Mouse (Mus musculus): ENCODE measurements around the gene Ppp1r12b. TPM values are rescaled to one million over a fixed set of nuclear protein-coding genes. Genes with fewer than 3 reads are reported as not detected.

Gene Ppp1r12b
- polyA plus RNA-seq, 1 experiment from 2014 or later: 35.9 TPM

GRCm38 (mm10) chr1:134994739-134995138 is 39.0 kb upstream of the Ppp1r12b start:
- no peak overlapping the region for H3K9ac ChIP-seq (ENCODE audit: low read length)
- no peak for ATAC-seq (ENCODE audit: insufficient number of reproducible peaks, insufficient read depth, low FRiP score, low read depth)
- H3K36me3 ChIP-seq (ENCODE audit: control insufficient read depth, insufficient read depth, low read length): no peaks in the 10 kb centered on the region
- peaks cover 15% of the 10 kb centered on the region for H3K27me3 ChIP-seq (ENCODE audit: control insufficient read depth, insufficient read depth, low read length)
- H3K9me3 ChIP-seq (ENCODE audit: control insufficient read depth, low read length): no peaks in the 10 kb centered on the region
- H3K4me2 ChIP-seq (ENCODE audit: low read length): no peak overlapping the region
- 77% methylated on average over 3 of the region's 3 CpGs for WGBS
- no peak overlapping the region for H3K4me3 ChIP-seq (ENCODE audit: control insufficient read depth in 1 of 2, insufficient read depth in 1 of 2, low read depth in 1 of 2, low read length in 2 of 2)
- no peak overlapping the region for H3K27ac ChIP-seq (replicated peaks in 1 of 2; ENCODE audit: control insufficient read depth in 1 of 2, insufficient read depth in 1 of 2, low read depth in 2 of 2, low read length in 2 of 2)
- H3K4me1 ChIP-seq (ENCODE audit: control insufficient read depth in 2 of 2, insufficient read depth in 2 of 2, low read length in 2 of 2): peaks cover 3 to 4% of the 10 kb centered on the region in 2 experiments; a peak in 3 of 4 replicates

DNA sequence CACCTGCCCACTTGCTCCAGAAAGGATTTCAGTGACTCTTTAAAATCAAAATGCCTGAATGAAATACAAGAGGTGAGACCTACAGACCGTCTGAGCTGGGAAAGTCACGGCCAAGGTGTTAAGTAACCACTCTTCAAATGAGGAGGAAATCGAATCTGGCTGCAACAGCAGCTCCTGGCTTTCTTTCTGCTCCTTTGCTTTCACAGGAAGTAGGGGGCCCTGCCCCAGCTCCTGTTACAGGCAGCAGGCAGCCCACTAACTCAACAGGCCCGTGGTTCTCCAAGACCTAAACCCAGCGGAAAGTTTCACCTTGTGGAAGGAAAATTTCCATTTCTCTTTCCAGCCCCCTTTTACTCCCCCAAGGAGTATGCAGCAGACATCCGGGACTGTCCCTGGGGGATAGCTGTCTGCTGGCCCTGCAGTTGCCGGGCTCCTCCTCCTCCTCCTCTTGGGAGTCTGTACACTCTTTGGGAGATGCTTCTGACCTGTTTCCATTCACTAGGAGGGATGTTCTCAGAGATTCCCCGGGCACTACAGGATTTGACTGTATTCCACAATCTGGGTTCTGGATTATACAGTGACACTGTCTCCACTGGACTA is 36.4 kb upstream of the Ppp1r12b start:
- 29% methylated on average over 8 of the region's 8 CpGs for WGBS
- Histone ChIP-seq H3K36me3 (ENCODE audit: control insufficient read depth, insufficient read depth, low read length) (no peaks in the 10 kb centered on the region), H3K9me3 (ENCODE audit: control insufficient read depth, low read length) (no peaks in the 10 kb centered on the region), H3K27ac (replicated peaks in 1 of 2; ENCODE audit: control insufficient read depth in 1 of 2, insufficient read depth in 1 of 2, low read depth in 2 of 2, low read length in 2 of 2) (no peak overlapping the region), H3K4me3 (ENCODE audit: control insufficient read depth in 1 of 2, insufficient read depth in 1 of 2, low read depth in 1 of 2, low read length in 2 of 2) (no peak overlapping the region), H3K9ac (ENCODE audit: low read length) (0 out of 2 replicates have a peak overlapping the region, but pooled peaks have one; percentile 11), H3K4me2 (ENCODE audit: low read length) (no peak overlapping the region), H3K4me1 (ENCODE audit: control insufficient read depth in 2 of 2, insufficient read depth in 2 of 2, low read length in 2 of 2) (peaks cover 8 to 12% of the 10 kb centered on the region in 2 experiments; a peak in 3 of 4 replicates), H3K27me3 (ENCODE audit: control insufficient read depth, insufficient read depth, low read length) (peaks cover 18% of the 10 kb centered on the region)
- no peak for ATAC-seq (ENCODE audit: insufficient number of reproducible peaks, insufficient read depth, low FRiP score, low read depth)

GRCm38 (mm10) chr1:134989372-134989771 is 33.6 kb upstream of the Ppp1r12b start:
- no peaks in the 10 kb centered on the region for H3K9me3 ChIP-seq (ENCODE audit: control insufficient read depth, low read length)
- WGBS: 8% methylated on average over 7 of the region's 7 CpGs
- ATAC-seq (ENCODE audit: insufficient number of reproducible peaks, insufficient read depth, low FRiP score, low read depth): no peak
- H3K4me1 ChIP-seq (ENCODE audit: control insufficient read depth in 2 of 2, insufficient read depth in 2 of 2, low read length in 2 of 2): peaks cover 8 to 13% of the 10 kb centered on the region in 2 experiments; a peak in 3 of 4 replicates
- no peak overlapping the region for H3K9ac ChIP-seq (ENCODE audit: low read length)
- H3K4me3 ChIP-seq (ENCODE audit: control insufficient read depth in 1 of 2, insufficient read depth in 1 of 2, low read depth in 1 of 2, low read length in 2 of 2): no peak overlapping the region
- H3K36me3 ChIP-seq (ENCODE audit: control insufficient read depth, insufficient read depth, low read length): no peaks in the 10 kb centered on the region
- H3K27me3 ChIP-seq (ENCODE audit: control insufficient read depth, insufficient read depth, low read length): peaks cover 18% of the 10 kb centered on the region
- no peak overlapping the region for H3K27ac ChIP-seq (replicated peaks in 1 of 2; ENCODE audit: control insufficient read depth in 1 of 2, insufficient read depth in 1 of 2, low read depth in 2 of 2, low read length in 2 of 2)
- H3K4me2 ChIP-seq (ENCODE audit: low read length): no peak overlapping the region

DNA sequence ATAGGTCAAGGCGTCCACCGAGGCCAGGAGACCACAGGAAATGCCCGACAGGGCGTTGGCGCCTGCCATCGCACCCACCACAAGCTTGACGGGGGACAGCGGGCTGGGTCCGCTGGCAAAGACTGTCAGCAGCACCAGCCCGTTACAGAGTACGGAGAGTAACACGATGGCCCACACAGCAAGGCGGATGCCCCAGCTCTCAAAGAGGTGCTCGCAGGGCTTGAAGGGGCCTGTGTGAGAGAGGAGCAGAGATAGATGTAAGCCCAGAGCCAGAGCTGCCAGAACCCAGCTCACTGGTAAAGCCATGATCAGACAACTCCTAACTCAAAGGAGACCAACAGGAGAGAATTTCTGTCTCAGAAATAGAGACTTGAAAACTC is 32.2 kb upstream of the Ppp1r12b start:
- Histone ChIP-seq H3K9ac (ENCODE audit: low read length) (peak overlapping the region; percentile 62), H3K4me1 (ENCODE audit: control insufficient read depth in 2 of 2, insufficient read depth in 2 of 2, low read length in 2 of 2) (peaks cover 8 to 13% of the 10 kb centered on the region in 2 experiments; a peak in 3 of 4 replicates), H3K27me3 (ENCODE audit: control insufficient read depth, insufficient read depth, low read length) (peaks cover 18% of the 10 kb centered on the region), H3K4me2 (ENCODE audit: low read length) (peak overlapping the region; percentile 82), H3K9me3 (ENCODE audit: control insufficient read depth, low read length) (no peaks in the 10 kb centered on the region), H3K4me3 (ENCODE audit: control insufficient read depth in 1 of 2, insufficient read depth in 1 of 2, low read depth in 1 of 2, low read length in 2 of 2) (peak overlapping the region; percentile 42 to 48), H3K27ac (replicated peaks in 1 of 2; ENCODE audit: control insufficient read depth in 1 of 2, insufficient read depth in 1 of 2, low read depth in 2 of 2, low read length in 2 of 2) (no peak overlapping the region), H3K36me3 (ENCODE audit: control insufficient read depth, insufficient read depth, low read length) (no peaks in the 10 kb centered on the region)
- ATAC-seq (ENCODE audit: insufficient number of reproducible peaks, insufficient read depth, low FRiP score, low read depth): no peak
- 7% methylated on average over 14 of the region's 14 CpGs for WGBS

GRCm38 (mm10) chr1:134987173-134987961 is 31.6 kb upstream of the Ppp1r12b start:
- ATAC-seq (ENCODE audit: insufficient number of reproducible peaks, insufficient read depth, low FRiP score, low read depth): peak; percentile 55

GRCm38 (mm10) chr1:134972920-134973319 is 17.2 kb upstream of the Ppp1r12b start:
- H3K4me1 ChIP-seq (ENCODE audit: control insufficient read depth in 2 of 2, insufficient read depth in 2 of 2, low read length in 2 of 2): no peaks in the 10 kb centered on the region
- no peak overlapping the region for H3K4me2 ChIP-seq (ENCODE audit: low read length)
- no peak for ATAC-seq (ENCODE audit: insufficient number of reproducible peaks, insufficient read depth, low FRiP score, low read depth)
- H3K36me3 ChIP-seq (ENCODE audit: control insufficient read depth, insufficient read depth, low read length): peaks cover 71% of the 10 kb centered on the region
- no peaks in the 10 kb centered on the region for H3K9me3 ChIP-seq (ENCODE audit: control insufficient read depth, low read length)
- no peak overlapping the region for H3K4me3 ChIP-seq (ENCODE audit: control insufficient read depth in 1 of 2, insufficient read depth in 1 of 2, low read depth in 1 of 2, low read length in 2 of 2)
- H3K9ac ChIP-seq (ENCODE audit: low read length): no peak overlapping the region
- no peak overlapping the region for H3K27ac ChIP-seq (replicated peaks in 1 of 2; ENCODE audit: control insufficient read depth in 1 of 2, insufficient read depth in 1 of 2, low read depth in 2 of 2, low read length in 2 of 2)
- 59% methylated on average over 1 of the region's 1 CpGs for WGBS
- H3K27me3 ChIP-seq (ENCODE audit: control insufficient read depth, insufficient read depth, low read length): no peaks in the 10 kb centered on the region

More at GRCm38 (mm10) chr1:134987173-134987961, 31.6 kb upstream of the Ppp1r12b start:
- Histone ChIP-seq H3K36me3 (ENCODE audit: control insufficient read depth, insufficient read depth, low read length) (no peaks in the 10 kb centered on the region), H3K4me1 (ENCODE audit: control insufficient read depth in 2 of 2, insufficient read depth in 2 of 2, low read length in 2 of 2) (peaks cover 8 to 13% of the 10 kb centered on the region in 2 experiments; a peak in 3 of 4 replicates), H3K27ac (replicated peaks in 1 of 2; ENCODE audit: control insufficient read depth in 1 of 2, insufficient read depth in 1 of 2, low read depth in 2 of 2, low read length in 2 of 2) (no peak overlapping the region), H3K27me3 (ENCODE audit: control insufficient read depth, insufficient read depth, low read length) (peaks cover 18% of the 10 kb centered on the region), H3K9me3 (ENCODE audit: control insufficient read depth, low read length) (no peaks in the 10 kb centered on the region), H3K4me2 (ENCODE audit: low read length) (peak overlapping the region; percentile 82), H3K4me3 (ENCODE audit: control insufficient read depth in 1 of 2, insufficient read depth in 1 of 2, low read depth in 1 of 2, low read length in 2 of 2) (peak overlapping the region; percentile 42 to 48), H3K9ac (ENCODE audit: low read length) (peak overlapping the region; percentile 62)
- 33% methylated on average over 48 of the region's 48 CpGs for WGBS

DNA sequence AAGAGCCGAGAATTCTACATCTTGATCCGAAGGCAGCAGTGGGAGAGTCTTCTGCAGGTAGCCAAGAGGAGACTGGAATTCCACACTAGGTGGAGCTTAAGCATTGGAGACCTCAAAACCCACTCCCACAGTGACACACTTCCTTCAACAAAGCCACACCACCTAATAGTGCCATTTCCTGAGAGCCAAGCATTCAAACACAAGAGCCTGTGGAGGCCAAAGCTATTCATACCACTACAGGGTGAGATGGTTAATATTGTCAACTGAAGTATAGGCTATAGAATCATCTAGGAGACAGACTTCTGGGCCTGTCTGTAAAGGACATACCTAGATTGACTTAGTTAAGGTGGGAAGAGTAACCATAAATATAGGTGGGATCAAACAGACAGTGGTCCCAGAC is 9.7 kb upstream of the Ppp1r12b start:
- Histone ChIP-seq H3K4me2 (ENCODE audit: low read length) (no peak overlapping the region), H3K4me1 (ENCODE audit: control insufficient read depth in 2 of 2, insufficient read depth in 2 of 2, low read length in 2 of 2) (peaks cover 2 to 20% of the 10 kb centered on the region in 2 experiments; a peak in 3 of 4 replicates), H3K36me3 (ENCODE audit: control insufficient read depth, insufficient read depth, low read length) (peaks cover 31% of the 10 kb centered on the region), H3K27ac (replicated peaks in 1 of 2; ENCODE audit: control insufficient read depth in 1 of 2, insufficient read depth in 1 of 2, low read depth in 2 of 2, low read length in 2 of 2) (no peak overlapping the region), H3K9me3 (ENCODE audit: control insufficient read depth, low read length) (no peaks in the 10 kb centered on the region), H3K4me3 (ENCODE audit: control insufficient read depth in 1 of 2, insufficient read depth in 1 of 2, low read depth in 1 of 2, low read length in 2 of 2) (no peak overlapping the region), H3K27me3 (ENCODE audit: control insufficient read depth, insufficient read depth, low read length) (no peaks in the 10 kb centered on the region), H3K9ac (ENCODE audit: low read length) (no peak overlapping the region)
- WGBS: 92% methylated on average over 2 of the region's 2 CpGs
- no peak for ATAC-seq (ENCODE audit: insufficient number of reproducible peaks, insufficient read depth, low FRiP score, low read depth)
